Mouse (Mus musculus) liver, adult (tissue): ENCODE data around the gene Cep152.

ENCODE experiments used
- GATA4 ChIP-seq: IDR thresholded peaks from 2 replicates; pipeline ENCODE4 v1.6.1; 2014; ENCODE audit warnings: mild to moderate bottlenecking, low read length; ENCODE audit not compliant: insufficient replicate concordance

Cep152 gene

GRCm38 (mm10) chr2:125650742-125651352 lies 25.9 kb upstream of the Cep152 start:
- no peak for TF ChIP-seq GATA4

- TF ChIP-seq GATA4: no peak
Measured at GRCm38 (mm10) chr2:125650038-125650437, 25.1 kb upstream of the Cep152 start.

GRCm38 (mm10) chr2:125644912-125645311 lies 20.0 kb upstream of the Cep152 start:
- TF ChIP-seq GATA4: no peak

GRCm38 (mm10) chr2:125637331-125637730 lies 12.4 kb upstream of the Cep152 start:
- TF ChIP-seq GATA4: no peak

GRCm38 (mm10) chr2:125630010-125630409 lies 5.1 kb upstream of the Cep152 start:
- TF ChIP-seq GATA4: no peak

GRCm38 (mm10) chr2:125628487-125628886 lies 3.6 kb upstream of the Cep152 start:
- TF ChIP-seq GATA4: no peak

- no peak for TF ChIP-seq GATA4
Measured at GRCm38 (mm10) chr2:125626536-125626935, 1.6 kb upstream of the Cep152 start.

GRCm38 (mm10) chr2:125624127-125624685 lies 707 bp downstream of the Cep152 start:
- TF ChIP-seq GATA4: no peak

- TF ChIP-seq GATA4: no peak
Measured at GRCm38 (mm10) chr2:125623211-125623610, 1.7 kb downstream of the Cep152 start.

- no peak for TF ChIP-seq GATA4
Measured at GRCm38 (mm10) chr2:125620213-125620907, 4.6 kb downstream of the Cep152 start.

GRCm38 (mm10) chr2:125615858-125616424 lies 9.0 kb downstream of the Cep152 start:
- no peak for TF ChIP-seq GATA4

- TF ChIP-seq GATA4: no peak
Measured at GRCm38 (mm10) chr2:125615440-125615839, 9.5 kb downstream of the Cep152 start.

- TF ChIP-seq GATA4: no peak
Measured at GRCm38 (mm10) chr2:125606220-125606845, 18.6 kb downstream of the Cep152 start.

- TF ChIP-seq GATA4: no peak
Measured at GRCm38 (mm10) chr2:125604646-125605045, 20.3 kb downstream of the Cep152 start.

GRCm38 (mm10) chr2:125602970-125603369 lies 21.9 kb downstream of the Cep152 start:
- no peak for TF ChIP-seq GATA4

- TF ChIP-seq GATA4: no peak
Measured at GRCm38 (mm10) chr2:125598958-125599357, 26.0 kb downstream of the Cep152 start.
